Mouse (Mus musculus) ES-Bruce4 (cell line): ENCODE results near the gene Iqck.

ENCODE experiments used
- CTCF ChIP-seq: IDR thresholded peaks from one replicate; pipeline ENCODE4 v1.8.1; 2011; ENCODE audit warnings: low read depth, low read length
- EP300 ChIP-seq: IDR thresholded peaks from 2 replicates; pipeline ENCODE4 v1.6.1; 2011; ENCODE audit warnings: low read depth, low read length; ENCODE audit not compliant: insufficient read depth
- POLR2A ChIP-seq: IDR thresholded peaks from one replicate; pipeline ENCODE4 v1.8.1; 2011; ENCODE audit warnings: low read length; ENCODE audit not compliant: insufficient read depth

GRCm38 (mm10) chr7:118977167-118977543 lies 121.6 kb downstream of the Iqck start:
- TF ChIP-seq CTCF (no peak), POLR2A (no peak), EP300 (no peak)
